Mouse (Mus musculus) cerebellum, adult 2 months (tissue): Measurements from ENCODE around the gene Rft1.

Source experiments
- CTCF ChIP-seq: fragments of 200-500 bp; IDR thresholded peaks from 2 replicates; pipeline ENCODE4 v1.5.1; 2011; ENCODE audit warnings: low read depth, mild to moderate bottlenecking, control low read depth, low read length, moderate library complexity, borderline replicate concordance; ENCODE audit not compliant: insufficient read depth
- POLR2A ChIP-seq: fragments of 200-500 bp; IDR thresholded peaks from 2 replicates; pipeline ENCODE4 v1.6.1; 2011; ENCODE audit warnings: low read length, control low read depth, borderline replicate concordance; ENCODE audit not compliant: insufficient read depth

GRCm38 (mm10) chr14:30716953-30717285 lies 62.8 kb downstream of the Rft1 start:
- no peak for TF ChIP-seq CTCF
- TF ChIP-seq POLR2A = no peak
